Mouse (Mus musculus): ENCODE measurements around the gene Mrrf. TPM values are rescaled to one million over a fixed set of nuclear protein-coding genes. Genes with fewer than 3 reads are reported as not detected.
A peak's percentile ranks its signal among the peaks of the same experiment; 100 is the strongest.

Mrrf gene
- polyA plus RNA-seq, 1 experiment from 2014 or later: 23.2 TPM

DNA sequence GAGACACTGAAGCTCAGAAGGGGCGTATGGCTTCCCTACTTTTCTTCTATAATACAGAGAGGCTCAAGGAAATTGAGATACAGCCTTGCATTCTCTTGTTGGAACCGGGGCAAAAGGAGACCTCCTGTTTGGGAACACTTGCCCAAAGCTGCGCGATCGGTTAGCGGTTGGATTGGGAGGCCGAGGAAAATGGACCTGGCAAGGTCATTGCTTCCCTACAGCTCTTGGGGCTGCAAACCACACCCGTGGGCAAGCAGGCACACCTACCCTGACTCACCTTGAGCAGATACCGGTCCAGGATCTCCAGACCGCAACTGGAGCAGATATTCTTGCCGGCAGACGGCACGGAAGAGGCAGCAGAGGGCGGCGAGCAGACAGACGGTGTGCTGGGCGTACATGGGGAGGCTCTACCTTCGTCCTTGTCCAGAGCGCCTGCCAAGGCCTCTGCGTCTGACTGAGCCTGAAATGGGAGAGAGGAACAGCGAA, 33.1 kb upstream of the Mrrf start:
- peak overlapping the region; percentile 46 for H3K4me3 ChIP-seq (replicated peaks)
- H3K4me2 ChIP-seq: peak overlapping the region; percentile 67
- ATAC-seq (ENCODE audit: low FRiP score): no peak
- peaks cover 37% of the 10 kb centered on the region for H3K4me1 ChIP-seq
- H3K9ac ChIP-seq: peak overlapping the region; percentile 50
- no peaks in the 10 kb centered on the region for H3K36me3 ChIP-seq (replicated peaks)
- H3K27ac ChIP-seq: peak overlapping the region; percentile 84
- 1% methylated on average over 21 of the region's 21 CpGs for WGBS
- H3K27me3 ChIP-seq: peaks cover 100% of the 10 kb centered on the region
- H3K9me3 ChIP-seq: no peaks in the 10 kb centered on the region

DNA sequence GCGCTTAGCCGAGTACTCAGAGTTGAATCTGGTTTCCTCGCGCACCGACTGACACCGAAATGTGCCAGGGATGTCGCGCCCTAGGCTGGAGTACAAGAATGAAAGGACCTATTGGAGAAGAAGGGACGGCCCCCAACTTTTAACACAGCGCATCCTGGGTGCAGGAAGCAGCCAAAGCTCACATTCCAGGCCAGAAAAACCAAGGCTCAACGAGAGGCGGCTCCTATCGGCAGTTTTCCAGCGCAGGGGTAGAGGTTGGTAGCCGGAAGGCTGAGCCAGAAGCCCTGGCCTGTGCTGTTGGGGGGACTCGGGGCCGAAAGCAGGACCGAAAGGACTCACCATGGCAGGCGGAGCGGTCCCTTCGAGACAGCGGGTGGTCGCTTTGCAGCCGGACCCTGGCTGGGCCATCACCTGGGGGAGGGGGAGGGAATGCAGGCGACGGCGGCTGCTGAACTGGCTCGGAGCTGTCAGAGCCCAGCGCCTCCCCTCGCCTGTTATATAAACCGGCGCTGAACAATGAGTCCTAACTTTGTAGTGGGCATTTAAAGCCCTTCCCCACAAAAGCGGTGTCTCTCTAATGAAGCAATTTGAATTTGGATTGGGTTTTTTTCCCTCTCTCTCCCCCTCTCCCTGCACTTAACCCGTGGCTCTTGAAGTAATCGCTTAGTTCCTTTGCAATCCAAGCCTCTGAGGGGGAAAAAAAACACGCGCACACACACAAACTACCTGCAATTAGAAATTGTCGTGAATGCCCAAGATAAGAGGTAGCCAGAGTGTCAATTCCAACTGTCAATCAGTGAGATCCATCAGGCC, 32.4 kb upstream of the Mrrf start:
- Histone ChIP-seq H3K9ac (peak overlapping the region; percentile 59), H3K4me1 (peaks cover 37% of the 10 kb centered on the region), H3K27ac (peak overlapping the region; percentile 84), H3K4me3 (replicated peaks) (peak overlapping the region; percentile 46), H3K36me3 (replicated peaks) (no peaks in the 10 kb centered on the region), H3K9me3 (no peaks in the 10 kb centered on the region), H3K27me3 (peaks cover 100% of the 10 kb centered on the region), H3K4me2 (peak overlapping the region; percentile 67)
- WGBS: under 1% methylated on average over 38 of the region's 38 CpGs
- peak; percentile 39; the same call in 1 of the 2 replicates for ATAC-seq (ENCODE audit: low FRiP score)

DNA sequence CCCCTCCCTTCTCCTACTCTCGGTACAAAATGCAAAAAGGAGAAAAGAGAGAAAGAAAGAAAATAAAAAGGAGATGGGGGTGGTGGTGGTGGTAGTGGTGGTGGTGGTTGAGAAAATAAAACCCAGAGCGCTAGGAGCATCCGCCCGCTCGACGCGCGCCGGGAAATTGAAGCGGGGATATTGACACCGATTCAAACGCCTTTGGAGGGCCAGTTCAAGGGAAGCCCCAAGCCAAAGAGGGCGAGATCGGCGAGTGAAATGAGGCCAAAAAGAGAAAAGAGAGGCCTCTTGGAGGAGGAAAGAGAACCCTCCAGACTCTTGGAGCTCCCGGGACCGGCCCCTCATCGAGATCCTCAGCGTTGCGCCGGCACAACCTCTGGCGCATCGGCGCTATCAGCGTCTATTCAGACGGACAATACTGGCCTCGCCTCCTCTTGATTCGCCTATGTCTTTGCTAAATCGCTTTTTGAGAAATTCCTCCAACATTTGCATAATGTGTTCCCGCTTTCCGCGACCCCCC, 31.7 kb upstream of the Mrrf start:
- 0% methylated on average over 32 of the region's 32 CpGs for WGBS
- peak; percentile 24; the same call in 1 of the 2 replicates for ATAC-seq (ENCODE audit: low FRiP score)
- peak overlapping the region; percentile 87 for H3K27ac ChIP-seq
- H3K4me2 ChIP-seq: peak overlapping the region; percentile 67
- no peaks in the 10 kb centered on the region for H3K36me3 ChIP-seq (replicated peaks)
- peak overlapping the region; percentile 46 for H3K4me3 ChIP-seq (replicated peaks)
- H3K9me3 ChIP-seq: no peaks in the 10 kb centered on the region
- peak overlapping the region; percentile 59 for H3K9ac ChIP-seq
- H3K4me1 ChIP-seq: peaks cover 37% of the 10 kb centered on the region
- H3K27me3 ChIP-seq: peaks cover 100% of the 10 kb centered on the region

DNA sequence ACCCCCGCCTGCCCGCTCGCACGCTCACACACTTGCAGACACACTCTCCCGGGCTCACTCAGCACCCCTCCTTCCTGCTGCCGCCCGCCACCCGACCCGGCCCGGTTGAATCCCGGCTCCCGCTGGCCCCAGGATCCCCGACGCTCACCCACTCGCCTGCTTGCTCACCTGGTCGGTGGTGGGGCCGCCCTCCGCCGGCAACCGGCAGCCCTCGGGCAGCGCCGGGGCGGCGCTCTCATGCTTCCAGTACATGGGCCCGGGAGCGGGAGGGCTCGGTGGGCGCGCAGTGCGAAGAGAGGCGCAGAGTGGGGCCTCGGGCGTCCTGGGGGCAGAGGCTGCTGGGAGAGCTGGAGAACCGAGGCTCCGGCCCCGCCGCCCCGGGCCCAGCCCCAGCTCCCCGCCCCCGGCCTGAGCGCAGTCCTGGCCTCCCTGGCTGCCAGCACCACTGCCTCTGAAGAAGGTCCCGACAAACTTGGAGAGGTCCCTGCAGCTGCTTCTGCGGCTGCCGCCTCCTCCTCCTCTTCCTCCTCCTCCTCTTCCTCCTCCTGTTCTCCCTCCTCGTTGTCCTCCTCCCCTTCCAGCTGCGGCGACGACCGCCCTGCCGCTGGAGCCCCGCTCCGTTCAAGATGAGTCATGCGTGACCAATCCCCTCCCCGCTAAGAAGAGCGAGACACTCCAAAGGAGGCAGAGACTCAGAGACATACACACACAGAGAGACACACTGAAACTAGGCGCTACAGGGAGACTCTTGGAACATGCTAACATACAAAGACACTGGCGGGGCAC, 31.0 kb upstream of the Mrrf start, which contains the start of gene Lhx6:
Lhx6 (minus strand) TSS at position 453 of the 786 bp plus-strand sequence.
- Histone ChIP-seq H3K27me3 (peaks cover 100% of the 10 kb centered on the region), H3K4me1 (peaks cover 37% of the 10 kb centered on the region), H3K4me2 (peak within 1 kb of the TSS; percentile 67), H3K4me3 (replicated peaks) (peak within 1 kb of the TSS; percentile 46), H3K9ac (peak within 1 kb of the TSS; percentile 59), H3K9me3 (no peaks in the 10 kb centered on the region), H3K27ac (peak within 1 kb of the TSS; percentile 87), H3K36me3 (replicated peaks) (no peaks in the 10 kb centered on the region)
- ATAC-seq (ENCODE audit: low FRiP score): peak; percentile 55
- WGBS: under 1% methylated on average over 44 of the region's 58 CpGs

DNA sequence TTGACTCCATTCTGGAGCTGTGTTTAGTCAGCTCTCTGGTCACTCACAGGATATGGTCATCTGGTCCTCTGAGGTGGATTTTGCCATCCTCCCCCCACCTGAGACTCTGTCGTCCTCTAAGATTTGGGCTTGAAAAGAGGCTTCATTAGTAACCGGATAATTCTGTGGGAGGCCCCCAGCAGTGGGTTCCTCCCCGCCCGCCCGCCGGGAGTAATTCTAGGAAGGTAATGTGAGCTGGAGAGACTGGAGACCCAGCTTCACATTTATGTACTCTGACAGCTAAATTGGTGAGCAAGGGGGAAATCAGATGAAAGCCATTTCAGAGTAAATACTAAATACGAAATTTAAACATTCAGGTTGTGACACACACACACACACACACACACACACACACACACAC, 27.6 kb upstream of the Mrrf start:
- peaks cover 23% of the 10 kb centered on the region for H3K4me1 ChIP-seq
- H3K9me3 ChIP-seq: no peaks in the 10 kb centered on the region
- H3K4me2 ChIP-seq: no peak overlapping the region
- H3K27ac ChIP-seq: no peak overlapping the region
- ATAC-seq (ENCODE audit: low FRiP score): no peak
- no peak overlapping the region for H3K4me3 ChIP-seq (replicated peaks)
- no peaks in the 10 kb centered on the region for H3K36me3 ChIP-seq (replicated peaks)
- 3% methylated on average over 7 of the region's 7 CpGs for WGBS
- H3K27me3 ChIP-seq: peaks cover 80% of the 10 kb centered on the region
- no peak overlapping the region for H3K9ac ChIP-seq

DNA sequence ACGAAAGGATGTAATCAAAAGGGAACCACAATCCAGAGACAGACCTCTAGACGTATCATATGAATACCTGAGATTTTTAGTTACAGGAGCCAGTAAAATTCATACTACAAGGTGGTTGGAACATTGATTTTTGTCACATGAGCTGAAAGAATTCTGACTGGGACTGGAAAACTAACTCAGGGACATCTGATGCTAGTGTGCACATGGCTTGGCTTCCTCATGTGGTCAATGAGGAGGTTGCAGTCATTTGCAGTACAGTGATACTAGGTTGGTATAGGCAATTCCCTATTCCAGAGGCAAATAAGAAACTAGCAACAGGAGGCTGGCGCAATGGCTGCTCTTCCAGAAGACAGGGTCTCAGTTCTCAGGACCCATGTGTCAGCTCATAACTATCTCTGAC, 23.6 kb upstream of the Mrrf start:
- no peak overlapping the region for H3K27ac ChIP-seq
- H3K27me3 ChIP-seq: peaks cover 40% of the 10 kb centered on the region
- H3K9me3 ChIP-seq: no peaks in the 10 kb centered on the region
- 81% methylated on average over 3 of the region's 3 CpGs for WGBS
- H3K9ac ChIP-seq: no peak overlapping the region
- H3K4me3 ChIP-seq (replicated peaks): no peak overlapping the region
- no peaks in the 10 kb centered on the region for H3K4me1 ChIP-seq
- no peak for ATAC-seq (ENCODE audit: low FRiP score)
- no peak overlapping the region for H3K4me2 ChIP-seq
- peaks cover 18% of the 10 kb centered on the region for H3K36me3 ChIP-seq (replicated peaks)

DNA sequence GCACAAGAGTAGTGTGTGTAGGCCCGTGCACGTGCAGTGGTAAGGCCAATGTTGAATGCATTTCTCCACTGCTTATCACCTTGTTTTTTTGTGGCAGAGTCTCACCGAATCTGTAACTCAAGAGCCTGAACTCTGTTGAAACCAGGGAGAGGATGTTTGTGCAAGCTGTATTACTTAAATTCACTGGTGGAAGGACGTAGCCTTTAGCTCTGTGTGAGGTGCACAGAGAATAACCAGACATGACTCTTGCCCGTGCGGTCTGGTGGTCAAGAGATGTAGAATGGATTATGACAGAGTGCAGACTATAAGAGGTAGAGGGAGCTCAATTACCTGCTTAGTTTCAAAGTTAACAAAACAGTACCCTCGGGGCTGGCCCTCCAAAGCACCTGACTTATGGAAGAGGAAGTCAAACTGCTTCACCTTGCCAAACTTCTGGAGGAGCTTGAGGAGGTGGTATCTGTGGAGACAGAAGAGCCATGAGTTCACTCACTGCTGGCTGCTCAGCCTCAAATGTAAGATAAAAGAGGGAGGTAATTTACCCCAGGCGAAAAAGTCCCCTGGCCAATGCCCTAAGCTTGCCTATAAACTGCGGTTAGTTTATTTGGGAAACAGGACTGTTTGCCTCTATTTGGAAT, 9.3 kb upstream of the Mrrf start:
- Histone ChIP-seq H3K4me3 (replicated peaks) (no peak overlapping the region), H3K36me3 (replicated peaks) (peaks cover 74% of the 10 kb centered on the region), H3K4me2 (no peak overlapping the region), H3K9ac (no peak overlapping the region), H3K9me3 (no peaks in the 10 kb centered on the region), H3K27me3 (no peaks in the 10 kb centered on the region), H3K27ac (no peak overlapping the region), H3K4me1 (no peaks in the 10 kb centered on the region)
- ATAC-seq (ENCODE audit: low FRiP score): no peak
- WGBS: 95% methylated on average over 9 of the region's 9 CpGs

DNA sequence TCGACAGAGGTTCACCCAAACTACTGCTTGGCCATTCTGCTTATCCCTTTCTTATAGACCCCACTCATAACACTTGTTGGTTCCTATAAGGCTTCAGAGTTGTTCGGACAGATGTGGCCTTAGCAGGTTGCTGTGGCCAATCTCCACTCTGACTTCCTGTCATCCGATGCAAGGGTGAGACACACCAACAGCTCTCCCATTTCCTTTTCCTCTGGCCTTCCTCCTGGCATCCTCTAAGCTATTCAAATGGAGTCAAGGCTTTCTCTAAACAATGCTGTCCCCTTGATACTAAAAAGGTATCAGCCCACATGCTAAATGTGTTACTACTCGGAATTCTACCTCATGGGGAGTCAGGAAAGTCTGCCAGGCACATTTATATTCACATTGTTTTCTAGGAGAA, 8.2 kb upstream of the Mrrf start:
- no peak overlapping the region for H3K4me2 ChIP-seq
- no peak overlapping the region for H3K9ac ChIP-seq
- no peaks in the 10 kb centered on the region for H3K4me1 ChIP-seq
- no peak overlapping the region for H3K27ac ChIP-seq
- 84% methylated on average over 4 of the region's 4 CpGs for WGBS
- H3K9me3 ChIP-seq: no peaks in the 10 kb centered on the region
- H3K36me3 ChIP-seq (replicated peaks): peaks cover 74% of the 10 kb centered on the region
- H3K27me3 ChIP-seq: no peaks in the 10 kb centered on the region
- no peak overlapping the region for H3K4me3 ChIP-seq (replicated peaks)
- ATAC-seq (ENCODE audit: low FRiP score): no peak

DNA sequence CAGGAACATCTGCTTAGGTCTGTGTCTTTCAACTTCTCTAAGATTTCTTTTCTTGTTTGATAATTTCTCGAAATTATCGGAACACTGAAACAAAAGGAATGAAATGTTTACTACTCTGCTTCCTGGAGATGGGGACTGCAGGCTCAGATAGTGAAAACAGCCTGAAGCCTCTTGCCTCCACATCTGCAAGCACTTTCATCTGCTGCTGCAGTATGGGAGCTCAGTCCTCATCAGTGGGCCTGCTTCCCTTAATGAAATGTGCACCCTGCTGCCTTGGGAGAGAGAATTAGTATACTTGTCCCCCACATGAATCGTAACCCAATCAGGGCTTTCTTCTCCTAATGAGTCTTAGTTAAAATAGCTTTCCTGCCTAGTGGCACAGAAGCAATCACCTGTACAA, 7.1 kb upstream of the Mrrf start:
- 82% methylated on average over 3 of the region's 3 CpGs for WGBS
- H3K4me2 ChIP-seq: no peak overlapping the region
- no peak overlapping the region for H3K4me3 ChIP-seq (replicated peaks)
- H3K36me3 ChIP-seq (replicated peaks): peaks cover 77% of the 10 kb centered on the region
- H3K27ac ChIP-seq: no peak overlapping the region
- no peak overlapping the region for H3K9ac ChIP-seq
- H3K9me3 ChIP-seq: no peaks in the 10 kb centered on the region
- no peaks in the 10 kb centered on the region for H3K27me3 ChIP-seq
- no peaks in the 10 kb centered on the region for H3K4me1 ChIP-seq
- ATAC-seq (ENCODE audit: low FRiP score): no peak

DNA sequence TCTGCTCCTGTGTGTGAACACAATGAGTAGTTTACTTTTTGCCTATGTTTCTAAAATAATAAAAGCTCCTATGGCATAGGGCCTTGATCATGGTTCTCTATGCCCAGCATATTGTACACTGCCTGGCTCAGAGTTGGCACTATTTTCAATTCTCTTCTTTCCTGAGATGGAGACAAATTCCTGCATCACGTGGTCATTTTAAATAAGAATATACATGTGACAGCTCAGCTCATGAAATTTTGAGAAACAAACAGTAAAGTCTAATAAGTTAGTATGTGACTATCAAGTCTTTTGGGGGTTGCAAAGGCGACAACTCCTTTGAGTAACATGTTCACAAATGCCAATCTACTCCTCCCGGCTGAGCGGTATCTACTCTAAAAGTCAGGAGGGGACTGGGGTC, 302 bp upstream of the Mrrf start:
- Histone ChIP-seq H3K27ac (peak overlapping the region; percentile 77; the same call in 1 of the 2 replicates), H3K9me3 (no peaks in the 10 kb centered on the region), H3K4me3 (replicated peaks) (peak overlapping the region; percentile 70), H3K36me3 (replicated peaks) (peaks cover 32% of the 10 kb centered on the region), H3K9ac (peak overlapping the region; percentile 73), H3K4me1 (peaks cover 13% of the 10 kb centered on the region), H3K4me2 (peak overlapping the region; percentile 67), H3K27me3 (no peaks in the 10 kb centered on the region)
- ATAC-seq (ENCODE audit: low FRiP score): no peak
- WGBS: under 1% methylated on average over 4 of the region's 4 CpGs

DNA sequence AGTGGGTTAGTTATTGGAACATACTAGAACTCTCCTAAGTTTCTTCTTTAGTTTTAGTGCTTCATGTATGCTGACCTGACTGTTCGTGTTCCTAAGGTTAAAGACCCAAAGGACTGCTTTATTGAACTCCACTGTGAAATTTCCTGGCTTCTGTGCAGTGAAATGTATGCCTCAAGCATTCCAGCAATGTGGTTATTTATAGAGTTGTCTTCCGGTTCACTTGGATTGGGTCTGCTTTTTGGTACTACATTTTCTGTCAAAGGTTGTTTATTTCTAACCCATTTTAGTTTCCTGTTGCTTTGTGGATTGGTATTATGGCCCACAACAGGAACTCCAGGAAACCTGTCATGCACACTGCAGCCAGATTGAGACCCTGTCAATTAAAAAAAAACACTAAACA, 2.9 kb downstream of the Mrrf start:
- Histone ChIP-seq H3K4me3 (replicated peaks) (no peak overlapping the region), H3K9ac (no peak overlapping the region), H3K9me3 (no peaks in the 10 kb centered on the region), H3K4me2 (no peak overlapping the region), H3K4me1 (peaks cover 13% of the 10 kb centered on the region), H3K27me3 (no peaks in the 10 kb centered on the region), H3K27ac (no peak overlapping the region), H3K36me3 (replicated peaks) (peaks cover 8% of the 10 kb centered on the region; the same call in 1 of the 2 replicates)
- no peak for ATAC-seq (ENCODE audit: low FRiP score)
- WGBS: 80% methylated on average over 2 of the region's 2 CpGs

DNA sequence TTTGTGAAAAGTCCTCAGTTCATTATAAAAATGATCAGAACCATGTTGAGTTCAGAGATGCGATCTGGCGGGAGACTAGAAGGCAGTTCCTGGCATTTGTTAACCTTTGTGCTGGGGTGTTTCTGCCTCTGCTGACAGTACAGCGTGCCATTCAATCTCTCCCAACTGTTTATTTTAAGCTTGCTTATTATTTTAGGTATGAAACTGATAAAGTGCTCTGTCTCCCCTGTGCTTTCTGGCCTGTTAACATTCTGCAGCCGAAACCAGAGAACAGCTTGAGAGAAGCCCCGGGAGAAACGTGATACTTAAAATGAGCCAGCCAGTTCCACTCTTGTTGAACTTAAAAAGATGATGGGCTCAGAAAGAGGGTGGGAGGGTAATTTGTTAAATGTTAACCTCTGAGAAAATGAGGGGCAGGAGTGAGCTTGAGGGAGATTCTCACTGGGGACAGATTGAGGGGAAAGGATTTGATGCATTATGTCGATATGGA, 12.7 kb downstream of the Mrrf start:
- H3K4me2 ChIP-seq: no peak overlapping the region
- H3K9ac ChIP-seq: no peak overlapping the region
- H3K36me3 ChIP-seq (replicated peaks): peaks cover 19% of the 10 kb centered on the region
- no peak overlapping the region for H3K4me3 ChIP-seq (replicated peaks)
- no peaks in the 10 kb centered on the region for H3K9me3 ChIP-seq
- no peak overlapping the region for H3K27ac ChIP-seq
- ATAC-seq (ENCODE audit: low FRiP score): no peak
- H3K4me1 ChIP-seq: no peaks in the 10 kb centered on the region
- 87% methylated on average over 7 of the region's 7 CpGs for WGBS
- H3K27me3 ChIP-seq: no peaks in the 10 kb centered on the region
